Mouse (Mus musculus) bone marrow, adult 2 months (tissue): ENCODE data around the gene Tmem169.

Experiments
- CTCF ChIP-seq: fragments of 200-500 bp; IDR thresholded peaks from 2 replicates; pipeline ENCODE4 v1.5.1; 2011; ENCODE audit warnings: low read length, control low read depth; ENCODE audit not compliant: control insufficient read depth, insufficient read depth
- POLR2A ChIP-seq: fragments of 200-500 bp; IDR thresholded peaks from 2 replicates; pipeline ENCODE4 v1.6.1; 2011; ENCODE audit warnings: low read depth, mild to moderate bottlenecking, control low read depth, low read length, borderline replicate concordance; ENCODE audit not compliant: control insufficient read depth

DNA sequence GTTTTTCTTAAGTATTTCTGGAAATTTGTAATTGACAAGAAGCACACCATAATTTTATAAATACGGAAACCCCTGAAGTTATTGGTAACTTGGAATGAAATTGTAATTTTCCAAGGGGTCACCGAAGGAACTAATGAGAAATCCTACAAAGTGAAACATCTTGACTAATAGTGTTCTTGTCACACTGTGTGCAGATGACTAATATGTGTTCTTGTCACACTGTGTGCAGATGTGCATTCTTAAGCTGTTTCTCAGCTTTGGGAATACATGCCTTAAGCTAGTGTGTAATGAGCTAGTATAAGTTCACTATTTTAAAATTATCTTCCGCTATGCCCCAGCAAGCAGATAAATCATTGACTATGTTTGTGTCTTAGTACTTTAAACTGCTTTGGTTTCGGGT lies 39.1 kb downstream of the Tmem169 start:
- no peak for TF ChIP-seq CTCF
- TF ChIP-seq POLR2A: no peak
